ENCODE assay signal across 10 mouse cellular contexts in genomic region chrX:73635425-73635824, GRCm38 (mm10). TPM values are rescaled to one million over a fixed set of nuclear protein-coding genes. Genes with fewer than 3 reads are reported as not detected.
DNase-seq lines count a peak whose midpoint lies in the region; ATAC-seq and TF ChIP-seq lines count a peak whose summit lies in the region.
"Had no signal": no experiment of that assay in that cellular context is flagged by ENCODE, and none has a peak within 500 bp of the region (broad histone marks: within the 10 kb centered on the region; RNA-seq: fewer than 3 reads in every experiment).

No protein-coding gene starts in this region.

- in situ Hi-C loops in CH12.LX (cut with MboI; ENCODE audit: low pct_ligation_motif_present, low pct_unique_long_range_greater_than_20kb, low sequenced_read_pairs) = no loop called here

- dilution Hi-C loops in CH12.LX (cut with MboI; ENCODE audit: extremely low pct_ligation_motif_present, extremely low pct_unique_long_range_greater_than_20kb, low sequenced_read_pairs) = no loop called here

- no peak for TF ChIP-seq POLR2A in CH12.LX (IDR thresholded peaks at IDR 0.05; ENCODE audit: low read depth, low read length)

- no peak overlapping the region for H3K9ac ChIP-seq in CH12.LX (ENCODE audit: insufficient read depth, low read depth)

- no peaks in the 10 kb centered on the region for H3K27me3 ChIP-seq in CH12.LX (replicated peaks)

- no peak overlapping the region for H3K4me3 ChIP-seq in CH12.LX (replicated peaks in 1 of 3; ENCODE audit: low read depth in 2 of 3, low read length in 2 of 3, poor library complexity in 1 of 3)

- no peak for DNase-seq in frontal cortex, postnatal 10 days (ENCODE audit: low spot score in 2 of 2)
- peak; percentile 14 for DNase-seq in CH12.LX (ENCODE audit: extremely low read depth)
- DNase-seq in forelimb bud, embryonic 11.5 days (ENCODE audit: low read depth, low spot score) = peak; percentile 16
- no peak for DNase-seq in urinary bladder, postnatal 10 days (ENCODE audit: low spot score)
- DNase-seq in left cerebral cortex, adult 11 months (ENCODE audit: low spot score) = no peak
- DNase-seq in spleen, adult 12 weeks (ENCODE audit: low spot score) = no peak
- DNase-seq: heart, postnatal 36 days had no signal

- no peaks in the 10 kb centered on the region for H3K36me3 ChIP-seq in CH12.LX (replicated peaks in 1 of 2; ENCODE audit: control insufficient read depth in 1 of 2, insufficient read depth in 1 of 2, low read length in 1 of 2)

- TF ChIP-seq CTCF in CH12.LX (conservative IDR thresholded peaks at IDR 0.05 in 1 of 2, IDR thresholded peaks at IDR 0.05 in 1 of 2; ENCODE audit: low read depth in 2 of 2, low read length in 2 of 2) = no peak

- no peak overlapping the region for H3K27ac ChIP-seq in CH12.LX (ENCODE audit: insufficient read depth, low read depth)

- TF ChIP-seq EP300 in CH12.LX (IDR thresholded peaks at IDR 0.05; ENCODE audit: low read length) = no peak

- TF ChIP-seq RAD21 in CH12.LX (IDR thresholded peaks at IDR 0.05; ENCODE audit: low read depth, low read length) = no peak

- ATAC-seq in frontal cortex, adult (ENCODE audit: low TSS enrichment) = 0 out of 2 replicates have a peak, but pooled peaks have one; percentile 29
- ATAC-seq in megakaryocyte progenitor cell, adult 5-6 weeks (replicated peaks; ENCODE audit: poor library complexity) = peak; percentile 26; the same call in 1 of the 2 replicates

- H3K79me2 ChIP-seq in CH12.LX (replicated peaks; ENCODE audit: control insufficient read depth, extremely low read depth, insufficient read depth, poor library complexity, severe bottlenecking) = no peaks in the 10 kb centered on the region

- peak overlapping the region; percentile 5; the same call in 1 of the 2 replicates for H3K4me2 ChIP-seq in CH12.LX (ENCODE audit: insufficient read depth, low read depth, poor library complexity, severe bottlenecking)

- H3K9me3 ChIP-seq in CH12.LX (replicated peaks; ENCODE audit: low read length) = no peaks in the 10 kb centered on the region

- H3K4me1 ChIP-seq in CH12.LX (ENCODE audit: control insufficient read depth in 1 of 2, insufficient read depth in 2 of 2) = peaks cover 5 to 13% of the 10 kb centered on the region in 2 experiments; a peak in 3 of 4 replicates

TF ChIP-seq in CH12.LX, 34 proteins besides CTCF, POLR2A, EP300 and RAD21:
- TF ChIP-seq NRF1 (IDR thresholded peaks at IDR 0.05; ENCODE audit: low read depth, low read length) = no peak
- no peak for TF ChIP-seq MEF2A (IDR thresholded peaks at IDR 0.05; ENCODE audit: borderline replicate concordance, low read depth, low read length)
- no peak for TF ChIP-seq USF2 (conservative IDR thresholded peaks at IDR 0.05; ENCODE audit: low read depth, low read length)
- TF ChIP-seq GABPA (IDR thresholded peaks at IDR 0.05; ENCODE audit: insufficient replicate concordance, low read depth, low read length) = no peak
- TF ChIP-seq JUND (conservative IDR thresholded peaks at IDR 0.05; ENCODE audit: low read depth, low read length) = no peak
- TF ChIP-seq ZKSCAN1 (IDR thresholded peaks at IDR 0.05; ENCODE audit: borderline replicate concordance, low read depth, low read length) = no peak
- no peak for TF ChIP-seq SMC3 (IDR thresholded peaks at IDR 0.05; ENCODE audit: low read depth, low read length)
- TF ChIP-seq MAFK (IDR thresholded peaks at IDR 0.05; ENCODE audit: insufficient replicate concordance, low read length) = no peak
- TF ChIP-seq CHD2 (IDR thresholded peaks at IDR 0.05; ENCODE audit: low read length) = no peak
- no peak for TF ChIP-seq KAT2A (IDR thresholded peaks at IDR 0.05; ENCODE audit: insufficient replicate concordance, low read length)
- no peak for TF ChIP-seq SIN3A (IDR thresholded peaks at IDR 0.05; ENCODE audit: low read length)
- no peak for TF ChIP-seq TBP (conservative IDR thresholded peaks at IDR 0.05; ENCODE audit: low read depth, low read length)
- no peak for TF ChIP-seq CHD1 (IDR thresholded peaks at IDR 0.05; ENCODE audit: low read depth, low read length)
- TF ChIP-seq NELFE (IDR thresholded peaks at IDR 0.05; ENCODE audit: low read depth, low read length) = no peak
- no peak for TF ChIP-seq RCOR1 (conservative IDR thresholded peaks at IDR 0.05; ENCODE audit: low read depth, low read length)
- no peak for TF ChIP-seq USF1 (IDR thresholded peaks at IDR 0.05; ENCODE audit: low read depth, low read length)
TF ChIP-seq in CH12.LX: peak in this region for 0.

RNA-seq across cellular contexts. Expression of gene Dusp9, which starts 3.8 kb away (rescaled TPM):
- total RNA-seq in CH12.LX (2012; rRNA removed) (0.17 and 0.29 TPM in 2 replicates), CH12.LX (2014; rRNA removed) (0.09 and 0.19 TPM in 2 replicates)
- 0.23 and 0.47 TPM in 2 replicates for polyA plus RNA-seq in CH12.LX (2012; ENCODE audit: insufficient read length, low read depth)
- total RNA-seq in megakaryocyte progenitor cell, adult 5-6 weeks (2015) = 0.22 and 0.67 TPM in 2 replicates
- 0.44 and 0.67 TPM in 2 replicates for total RNA-seq in megakaryocyte progenitor cell, adult 5-6 weeks (2017)
- total RNA-seq: heart, postnatal 36 days had no signal

RNA-seq across cellular contexts. Expression of gene Pnck, which starts 24.5 kb away (rescaled TPM):
- total RNA-seq in CH12.LX (2012; rRNA removed) = not detected in 2 replicates
- not detected in 2 replicates for total RNA-seq in CH12.LX (2014; rRNA removed)
- not detected in 2 replicates for polyA plus RNA-seq in CH12.LX (2012; ENCODE audit: insufficient read length, low read depth)
- 0.71 and 1.2 TPM in 2 replicates for total RNA-seq in megakaryocyte progenitor cell, adult 5-6 weeks (2015)
- total RNA-seq in megakaryocyte progenitor cell, adult 5-6 weeks (2017) = 0.21 TPM in 1 of 2 replicates, not detected in the other
- total RNA-seq: megakaryocyte-erythroid progenitor cell, adult 5-6 weeks had no signal

RNA-seq across cellular contexts. Expression of gene Slc6a8, which starts 37.5 kb away (rescaled TPM):
- total RNA-seq in CH12.LX (2012; rRNA removed) = 3.2 and 4.2 TPM in 2 replicates
- 0.39 and 0.70 TPM in 2 replicates for total RNA-seq in CH12.LX (2014; rRNA removed)
- 1.9 and 2.2 TPM in 2 replicates for polyA plus RNA-seq in CH12.LX (2012; ENCODE audit: insufficient read length, low read depth)
- total RNA-seq in megakaryocyte progenitor cell, adult 5-6 weeks (2015) = 0.07 and 0.61 TPM in 2 replicates
- 0.04 TPM in 1 of 2 replicates, not detected in the other for total RNA-seq in megakaryocyte progenitor cell, adult 5-6 weeks (2017)
- total RNA-seq: megakaryocyte-erythroid progenitor cell, adult 5-6 weeks had no signal

Comparison
In these comparisons a context has a peak if more than half of its experiments do, and no peak if none do; other contexts are left out.
1. DNase-seq: peak in CH12.LX (single experiment) and forelimb bud, embryonic 11.5 days (single experiment); none in frontal cortex, postnatal 10 days (0 of 2), urinary bladder, postnatal 10 days (single experiment), left cerebral cortex, adult 11 months (single experiment) and spleen, adult 12 weeks (single experiment).